Mouse (Mus musculus) layer of hippocampus, postnatal 25 days (tissue): ENCODE data around the gene Il17re. TPM values are rescaled to one million over a fixed set of nuclear protein-coding genes. Genes with fewer than 3 reads are reported as not detected.

ENCODE experiments used
- DNase-seq, 2 experiments: peaks; one replicate each; pipeline ENCODE4 v3.0.0; 2022; ENCODE audit warnings: mixed read lengths in 2 of 2, low spot score in 1 of 2; ENCODE audit errors: extremely low spot score in 1 of 2
- total RNA-seq, 2 experiments: library from RNA; stranded (reverse); gene quantifications; 2 replicates each; pipeline ENCODE4 v1.2.3; 2021

The Il17re gene
- total RNA-seq = under 1 TPM; 0.22 to 0.52 TPM

DNA sequence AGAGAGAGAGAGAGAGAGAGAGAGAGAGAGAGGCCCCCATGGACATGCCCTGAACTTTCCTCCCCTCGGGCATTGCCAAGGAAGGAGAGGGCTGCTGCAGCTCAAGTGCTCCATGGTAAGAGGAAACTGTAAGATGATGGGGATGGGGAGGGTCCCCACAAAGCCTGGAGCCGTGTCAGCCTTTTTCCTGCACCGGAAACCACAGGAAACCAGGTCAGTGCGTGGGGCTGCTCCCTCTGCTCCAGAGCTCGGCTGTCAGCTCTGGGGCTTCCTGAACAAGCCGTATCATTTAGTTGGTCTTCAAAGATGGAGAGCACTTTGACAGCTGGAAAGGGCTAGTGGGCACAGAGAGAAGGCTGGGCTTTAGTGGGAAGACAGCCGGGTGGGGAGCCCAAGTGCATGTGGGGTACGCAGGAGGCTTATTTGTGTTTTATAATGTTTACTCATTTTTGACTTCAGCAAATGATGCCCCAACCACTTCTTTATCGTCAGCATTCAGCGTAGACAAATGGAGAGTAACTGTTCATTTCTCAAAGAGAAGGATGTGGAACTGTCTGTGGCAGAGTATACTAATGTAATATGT is at the start of gene Il17re:
Gene Il17re (plus strand): TSS at position 533 of the 583 bp plus-strand sequence.
- DNase-seq = no peak

GRCm38 (mm10) chr6:113410001-113410400 is 48.3 kb upstream of the Il17re start:
- no peak for DNase-seq

- DNase-seq = no peak
Observed at GRCm38 (mm10) chr6:113416416-113416815, 41.9 kb upstream of the Il17re start.

DNA sequence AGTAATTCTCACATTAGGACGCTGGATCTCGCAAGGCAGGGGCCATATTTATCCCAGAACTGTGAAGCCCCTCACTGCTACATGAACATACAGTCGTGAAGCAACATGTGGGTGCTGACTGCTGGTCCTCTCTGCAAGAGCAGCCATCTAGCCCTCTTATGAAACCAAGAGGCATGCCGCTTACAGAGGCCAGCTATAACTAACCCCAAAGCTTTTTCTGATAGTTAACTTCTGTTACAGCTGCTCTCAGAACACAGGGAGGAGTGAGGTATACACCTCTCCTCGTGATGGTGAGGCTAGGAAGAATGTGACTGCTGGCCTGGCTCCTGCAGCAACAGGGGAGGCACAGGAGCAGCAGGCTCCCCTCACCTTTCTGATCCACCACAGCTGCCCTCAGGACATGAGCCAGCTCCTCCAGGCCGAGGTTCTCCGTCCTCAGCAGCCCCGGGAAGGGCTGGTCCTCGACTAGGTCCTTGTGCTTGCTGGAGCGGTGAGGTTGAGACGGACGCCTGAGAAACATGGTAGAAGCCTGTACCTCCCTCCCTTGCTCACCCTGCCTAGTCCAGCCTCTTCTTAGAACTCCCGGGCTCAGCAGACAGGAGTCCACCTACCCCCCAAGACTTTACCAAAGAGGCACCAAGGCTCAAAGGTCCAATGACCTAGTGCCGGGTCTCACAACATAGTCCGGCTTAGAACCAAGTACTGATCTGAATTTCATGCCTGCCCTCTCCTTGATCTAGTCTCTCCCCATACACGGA is 39.7 kb upstream of the Il17re start:
- peak in 1 of 2 experiments; percentile 35 for DNase-seq

GRCm38 (mm10) chr6:113419199-113419587 is 39.1 kb upstream of the Il17re start, which contains the start of gene Rpusd3:
Gene Rpusd3, minus strand, starts transcription at chr6:113419340.
- DNase-seq = peak; percentile 98 to 100

- no peak for DNase-seq
Observed at GRCm38 (mm10) chr6:113423000-113423399, 35.3 kb upstream of the Il17re start.

DNA sequence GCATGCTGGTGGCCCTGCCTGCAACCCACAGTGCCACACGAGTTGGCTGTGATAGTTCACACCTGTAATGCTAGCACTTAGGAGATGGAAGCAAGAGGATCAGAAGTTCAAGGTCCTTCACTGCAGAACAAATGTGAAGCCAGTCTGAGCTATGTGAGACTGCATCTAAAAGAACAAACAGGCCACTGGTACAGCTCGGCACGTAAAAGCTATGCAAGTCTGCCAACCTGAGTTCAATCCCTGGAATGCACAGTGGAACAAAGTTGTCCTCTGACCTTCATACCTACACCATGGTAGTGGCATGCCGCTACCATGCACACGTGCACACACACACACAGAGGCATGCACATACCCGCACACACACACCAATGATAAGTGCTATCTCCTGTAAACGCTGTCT is 34.1 kb upstream of the Il17re start:
- no peak for DNase-seq

DNA sequence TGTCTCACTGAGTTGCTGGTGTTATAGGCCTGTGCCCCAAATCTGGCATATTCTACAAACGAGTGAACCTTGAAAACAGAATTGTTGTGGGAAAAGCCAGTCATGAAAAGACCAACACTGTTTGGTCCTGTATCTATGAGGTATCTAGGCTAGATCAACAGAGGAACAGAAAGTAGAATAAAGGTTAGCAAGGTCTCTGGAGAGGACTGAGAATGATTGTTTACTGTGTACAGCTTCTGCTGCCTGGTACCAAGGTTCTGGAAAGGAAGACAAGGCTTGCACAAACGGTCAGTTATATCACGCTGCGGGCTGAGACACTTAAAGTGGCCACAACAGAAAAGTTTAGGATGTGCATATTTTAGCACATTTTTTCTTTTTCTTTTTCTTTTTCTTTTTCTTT is 31.6 kb upstream of the Il17re start:
- no peak for DNase-seq

DNA sequence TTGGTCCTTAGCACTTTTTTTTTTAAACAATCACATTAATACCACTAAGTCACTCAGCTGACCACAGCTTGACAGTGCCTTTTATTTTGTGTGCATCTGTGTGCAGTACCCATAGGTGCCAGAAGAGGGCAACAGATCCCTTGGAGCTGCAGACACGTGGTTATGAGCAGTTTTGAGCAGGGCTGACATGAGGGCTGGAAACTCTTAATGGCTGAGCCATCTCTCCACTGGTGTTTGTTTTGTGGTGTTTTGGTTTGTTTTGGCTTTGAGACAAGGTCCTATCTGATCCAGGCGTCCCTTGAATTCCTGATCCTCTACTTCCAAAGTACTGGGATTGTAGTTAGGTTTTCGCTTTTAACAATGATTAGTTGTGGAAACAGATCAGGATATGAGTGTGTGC is 30.9 kb upstream of the Il17re start:
- no peak for DNase-seq

- no peak for DNase-seq
Observed at GRCm38 (mm10) chr6:113428006-113428405, 30.3 kb upstream of the Il17re start.

GRCm38 (mm10) chr6:113429965-113430364 is 28.3 kb upstream of the Il17re start:
- no peak for DNase-seq

DNA sequence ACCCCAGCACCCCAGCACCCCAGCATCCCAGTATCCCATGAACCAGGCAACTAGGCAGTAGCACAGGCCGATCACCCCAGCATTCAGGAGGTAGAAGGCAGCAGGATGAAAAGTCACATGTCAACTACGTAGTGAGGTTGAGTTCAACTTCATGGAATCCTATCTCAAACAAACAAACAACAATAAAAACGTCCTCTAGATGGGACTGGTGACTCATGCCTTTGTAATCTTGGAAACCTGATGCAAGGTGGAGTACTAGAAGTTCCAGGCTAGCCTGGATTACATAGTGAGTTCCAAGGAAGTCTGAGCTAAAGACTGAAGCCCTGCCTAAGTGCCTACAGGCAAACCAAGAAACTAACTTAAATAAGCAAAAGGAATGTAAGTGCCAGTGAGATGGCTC is 27.4 kb upstream of the Il17re start:
- DNase-seq = no peak

GRCm38 (mm10) chr6:113431801-113432200 is 26.5 kb upstream of the Il17re start:
- no peak for DNase-seq

DNA sequence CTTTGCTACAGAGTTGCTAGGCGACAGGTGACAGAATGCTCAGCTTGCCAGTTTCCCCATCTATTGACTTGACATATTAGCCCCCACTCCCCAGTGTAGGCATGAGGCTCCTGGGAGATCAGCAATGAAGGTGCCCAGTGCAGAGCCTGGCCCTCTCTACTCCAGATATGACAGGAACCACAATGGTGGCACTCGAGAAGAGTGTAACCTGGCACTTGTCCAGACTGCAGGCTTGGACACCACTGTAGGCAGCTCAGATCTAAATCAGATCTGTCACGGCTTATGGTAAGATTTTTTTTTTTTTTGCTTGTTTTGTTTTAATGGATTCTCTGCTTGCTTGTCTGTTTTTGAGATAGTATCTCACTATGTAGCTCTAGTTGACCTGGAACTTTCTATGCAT is 24.6 kb upstream of the Il17re start:
- no peak for DNase-seq

- no peak for DNase-seq
Observed at GRCm38 (mm10) chr6:113434691-113435090, 23.6 kb upstream of the Il17re start.

DNA sequence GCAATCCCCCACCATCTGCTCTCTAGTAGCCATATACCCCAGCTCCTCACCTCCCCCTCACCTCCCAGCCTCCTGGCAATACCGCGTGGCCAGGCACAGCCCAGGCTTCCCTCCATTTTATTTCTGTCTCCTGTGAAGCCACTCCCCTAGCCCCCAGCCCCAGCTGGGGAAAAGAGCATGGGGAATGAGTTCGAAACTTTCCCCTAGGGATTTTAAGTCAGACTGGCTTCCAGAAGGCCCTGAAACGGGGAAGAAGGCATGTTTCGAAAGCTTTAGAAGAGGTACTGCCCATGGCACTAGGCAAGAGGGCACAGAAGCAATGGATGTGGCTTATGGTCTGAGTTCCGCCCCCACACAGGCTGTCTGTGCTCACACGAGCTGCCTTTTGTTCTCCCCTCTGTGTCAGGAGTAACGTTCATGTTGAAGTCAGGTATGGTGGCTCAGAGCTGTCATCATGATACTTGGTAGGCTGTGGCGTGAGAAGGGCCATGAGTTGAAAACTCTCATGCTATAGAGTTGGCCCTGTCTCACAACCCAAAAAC is 22.5 kb upstream of the Il17re start, which contains the start of gene Cidec:
Gene Cidec (minus strand): TSS at position 97 of the 542 bp plus-strand sequence.
- DNase-seq = no peak

DNA sequence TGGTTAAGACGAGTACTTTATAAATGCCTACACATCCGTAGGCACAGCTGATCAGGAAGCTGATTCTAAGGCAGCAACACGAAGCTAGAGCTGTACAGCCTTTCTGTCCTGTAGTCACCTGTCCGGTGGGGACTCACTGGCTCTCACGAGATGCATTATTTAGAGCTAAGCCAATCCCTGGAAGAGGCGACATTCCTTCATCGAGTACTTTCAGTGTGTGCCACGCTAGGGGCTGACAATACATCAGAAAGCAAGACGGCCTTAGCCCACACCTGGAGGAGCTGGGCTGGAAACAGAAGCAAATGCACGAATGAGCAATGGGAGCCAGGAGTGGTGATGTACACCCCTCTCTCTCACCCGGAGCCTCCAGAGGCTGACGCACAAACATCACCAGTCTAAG is 21.1 kb upstream of the Il17re start:
- DNase-seq = no peak

DNA sequence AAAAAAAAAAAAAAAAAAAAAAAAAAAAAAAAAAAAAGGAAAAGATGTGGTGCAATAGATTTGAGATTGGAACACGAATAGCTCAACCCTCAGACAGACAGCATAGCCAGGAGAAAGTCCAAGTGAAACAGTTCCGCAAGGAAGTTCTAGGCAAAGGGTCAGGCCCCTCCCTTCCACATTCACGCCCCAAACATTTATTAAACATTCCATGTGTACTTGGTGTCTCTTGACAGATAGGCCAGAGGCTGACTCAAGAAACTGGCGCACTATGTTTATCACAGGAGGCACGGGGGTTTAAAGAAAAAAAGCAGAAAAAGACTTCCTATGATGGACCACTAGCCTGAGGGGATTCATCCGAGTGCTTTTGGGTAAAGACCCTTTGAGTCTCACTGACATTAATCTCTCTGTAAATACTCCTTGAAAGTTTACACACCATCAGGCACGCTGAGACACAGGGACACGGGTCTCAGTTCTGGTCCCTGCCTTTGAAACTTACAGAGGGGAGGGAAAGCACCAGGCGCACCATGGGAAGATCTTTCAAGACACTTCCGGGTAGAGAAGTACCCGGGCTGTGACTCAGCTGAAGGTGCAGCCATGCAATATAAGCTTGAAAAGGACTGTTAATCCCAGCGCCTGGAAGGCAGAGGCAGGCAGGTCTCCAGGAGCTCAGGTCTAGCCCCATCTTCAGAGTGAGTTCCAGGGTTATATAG is 19.4 kb upstream of the Il17re start:
- DNase-seq = no peak

- no peak for DNase-seq
Observed at GRCm38 (mm10) chr6:113440686-113441085, 17.6 kb upstream of the Il17re start.

GRCm38 (mm10) chr6:113441147-113441680 is 17.1 kb upstream of the Il17re start:
- peak in 1 of 2 experiments; percentile 81 for DNase-seq

GRCm38 (mm10) chr6:113442087-113442441 is 16.2 kb upstream of the Il17re start:
- DNase-seq = no peak
